Mouse (Mus musculus) brain, adult 10 weeks (tissue): ENCODE data around the gene Acp7. TPM values are rescaled to one million over a fixed set of nuclear protein-coding genes. Genes with fewer than 3 reads are reported as not detected.

Experiments
- polyA plus RNA-seq: library from polyadenylated mRNA; stranded (reverse); fragments of 350-450 nt; fragmentation: Illumina TruSeq; extraction: RNeasy Lipid Tissue Mini Kit (QIAGEN cat#74804); gene quantifications from one replicate; pipeline ENCODE4 v1.2.3, GENCODE M21; 2015; ENCODE audit warnings: low read depth, low replicate concordance

The Acp7 gene
- polyA plus RNA-seq, result 1.3 TPM

GRCm38 (mm10) chr7:28631073-28631472, at the start of gene Acp7:
TSS of gene Acp7 (minus strand) at chr7:28631332.

GRCm38 (mm10) chr7:28597642-28598446, 33.3 kb downstream of the Acp7 start, which contains the start of the genes Samd4b and Pak4:
TSS of gene Samd4b (minus strand) at chr7:28598144.
TSS of gene Pak4 (minus strand) at chr7:28598185.

Other genes starting within 250 kb of the Acp7 start
- gene Med29, start 238.6 kb downstream of the Acp7 start, polyA plus RNA-seq, result 31.3 TPM
- 102 TPM for gene Paf1, start 238.4 kb downstream of the Acp7 start, polyA plus RNA-seq
- 4.6 TPM for gene Gmfg, start 193.9 kb downstream of the Acp7 start, polyA plus RNA-seq
- 38.2 TPM for gene Lrfn1, start 179.4 kb downstream of the Acp7 start, polyA plus RNA-seq
- not detected for gene Ifnl2, start 120.9 kb downstream of the Acp7 start, polyA plus RNA-seq
- not detected for gene Ifnl3, start 108.5 kb downstream of the Acp7 start, polyA plus RNA-seq
- not detected for gene Sycn, start 90.4 kb downstream of the Acp7 start, polyA plus RNA-seq
- gene Nccrp1, start 84.1 kb downstream of the Acp7 start, polyA plus RNA-seq, result not detected
- 37.9 TPM for gene Samd4b, start 33.2 kb downstream of the Acp7 start, polyA plus RNA-seq
- gene Pak4, start 33.1 kb downstream of the Acp7 start, polyA plus RNA-seq, result 6.6 TPM
- 15.8 TPM for gene Fbxo27, start 61.5 kb upstream of the Acp7 start, polyA plus RNA-seq
- 3.3 TPM for gene Fbxo17, start 85.5 kb upstream of the Acp7 start, polyA plus RNA-seq
- gene Mrps12, start 110.5 kb upstream of the Acp7 start, polyA plus RNA-seq, result 126 TPM
- gene Sars2, start 110.7 kb upstream of the Acp7 start, polyA plus RNA-seq, result 12.4 TPM
- gene Ccer2, start 124.8 kb upstream of the Acp7 start, polyA plus RNA-seq, result 3.2 TPM
- gene Sirt2, start 135.4 kb upstream of the Acp7 start, polyA plus RNA-seq, result 181 TPM
- 41.0 TPM for gene Nfkbib, start 136.2 kb upstream of the Acp7 start, polyA plus RNA-seq
- 2.9 TPM for gene Rinl, start 157.6 kb upstream of the Acp7 start, polyA plus RNA-seq
- 253 TPM for gene Hnrnpl, start 177.2 kb upstream of the Acp7 start, polyA plus RNA-seq
- gene Ech1, start 193.9 kb upstream of the Acp7 start, polyA plus RNA-seq, result 96.4 TPM
- gene Lgals4, start 202.5 kb upstream of the Acp7 start, polyA plus RNA-seq, result 5.1 TPM
- gene Lgals7, start 232.5 kb upstream of the Acp7 start, polyA plus RNA-seq, result not detected